Mouse (Mus musculus) liver, adult 2 months (tissue): ENCODE data around the gene Arhgef25.

Experiments
- CTCF ChIP-seq: fragments of 200-500 bp; IDR thresholded peaks from 2 replicates; pipeline ENCODE4 v1.5.1; 2011; ENCODE audit warnings: low read depth, low read length, control low read depth
- POLR2A ChIP-seq: fragments of 200-500 bp; IDR thresholded peaks from 2 replicates; pipeline ENCODE4 v1.6.1; 2011; ENCODE audit warnings: low read length, control low read depth; ENCODE audit not compliant: insufficient read depth; ENCODE audit errors: extremely low read depth

DNA sequence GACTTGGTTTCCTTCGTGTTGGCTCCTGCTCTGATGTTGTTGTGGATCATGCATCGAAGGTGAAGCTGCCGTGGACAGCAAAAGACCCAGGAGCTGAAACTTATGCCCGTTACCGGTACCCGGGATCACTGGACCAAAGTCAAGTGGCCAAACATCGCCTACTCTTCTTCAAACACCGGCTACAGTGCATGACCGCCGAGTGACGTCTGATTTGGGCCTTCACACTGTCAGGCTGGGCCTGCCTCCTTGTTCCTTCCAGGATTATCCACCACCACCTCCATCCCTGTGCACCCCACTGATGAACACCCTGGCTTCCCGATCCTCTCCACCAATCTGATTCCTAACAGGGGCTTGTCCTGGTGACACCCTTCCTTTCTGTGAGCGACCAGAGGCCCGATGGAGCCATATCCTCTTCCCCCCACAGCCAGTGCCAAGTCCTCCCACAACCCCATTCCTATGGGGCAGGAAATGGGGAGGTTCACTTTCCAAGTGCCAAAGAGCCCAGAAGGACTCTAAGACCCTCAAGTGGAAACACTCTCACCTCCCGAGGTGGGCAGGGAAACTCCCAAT lies 18.2 kb downstream of the Arhgef25 start:
- TF ChIP-seq CTCF: no peak
- no peak for TF ChIP-seq POLR2A
